Mouse (Mus musculus) retina, postnatal 7 days (tissue): ENCODE results near the gene Rnf144b.

Source experiments
- DNase-seq: peaks from one replicate; pipeline ENCODE4 v3.0.0-alpha.2; 2012; ENCODE audit warnings: low read depth, low spot score

Gene Rnf144b

GRCm38 (mm10) chr13:47261961-47262360, 139.5 kb downstream of the Rnf144b start:
- DNase-seq, result no peak

DNA sequence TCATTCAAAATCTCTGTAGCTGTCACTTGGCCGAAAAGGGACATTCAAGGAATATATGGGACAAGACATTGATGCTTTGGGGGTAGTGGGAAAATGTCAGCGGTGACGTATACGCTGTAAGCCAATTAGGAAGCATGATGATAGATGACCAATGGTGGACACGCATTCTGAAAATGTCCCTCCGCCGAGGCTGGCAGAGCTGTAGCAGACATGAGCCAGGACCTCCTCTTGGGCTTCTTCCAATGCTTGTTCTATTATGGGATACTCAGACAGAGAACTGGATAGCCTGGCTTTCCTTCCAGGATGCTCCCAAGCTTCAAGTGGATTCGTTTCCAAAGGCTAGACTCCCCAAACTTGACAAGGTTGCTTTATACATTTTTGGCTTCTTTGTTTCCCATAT, 141.9 kb downstream of the Rnf144b start:
- DNase-seq, result no peak

GRCm38 (mm10) chr13:47266411-47266810, 144.0 kb downstream of the Rnf144b start:
- no peak for DNase-seq

DNA sequence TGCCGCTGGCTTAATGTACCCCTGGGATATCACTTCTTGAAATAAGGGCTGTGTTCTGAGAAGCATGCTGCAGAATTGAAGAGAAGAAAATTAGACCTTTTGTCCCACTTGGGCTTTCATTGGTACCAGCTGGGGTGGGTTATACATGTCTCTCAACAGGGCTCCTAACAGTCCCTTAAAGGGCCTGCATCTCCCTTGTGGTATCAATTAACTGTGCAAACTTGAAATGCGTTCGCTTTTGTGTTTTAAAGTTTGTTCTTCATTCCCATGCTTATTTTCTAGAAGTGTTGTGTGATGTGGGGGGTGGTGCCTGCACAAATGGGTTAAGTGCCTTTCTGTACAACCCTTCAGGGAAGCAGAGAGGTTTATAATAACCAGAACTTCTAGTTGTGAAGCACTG, 145.8 kb downstream of the Rnf144b start:
- no peak for DNase-seq

DNA sequence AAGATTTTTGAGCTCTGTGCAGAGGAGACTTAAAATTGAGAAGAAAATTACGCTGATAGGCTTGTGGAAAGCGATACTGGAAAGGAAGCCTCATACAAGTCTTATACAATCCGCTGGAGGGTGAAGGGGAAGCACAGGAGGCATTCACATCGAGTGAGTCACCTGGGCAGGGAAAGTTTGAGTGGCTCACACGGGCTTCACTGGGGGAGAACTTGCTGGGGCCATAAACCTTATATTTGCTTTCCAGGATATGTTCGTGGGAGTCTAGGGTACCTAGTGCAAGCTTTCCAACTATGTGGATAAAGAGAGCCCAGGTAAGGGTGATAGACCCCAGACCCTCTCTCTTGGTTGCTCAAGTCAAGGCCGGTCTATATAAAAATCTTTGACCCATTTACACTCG, 150.5 kb downstream of the Rnf144b start:
- no peak for DNase-seq

DNA sequence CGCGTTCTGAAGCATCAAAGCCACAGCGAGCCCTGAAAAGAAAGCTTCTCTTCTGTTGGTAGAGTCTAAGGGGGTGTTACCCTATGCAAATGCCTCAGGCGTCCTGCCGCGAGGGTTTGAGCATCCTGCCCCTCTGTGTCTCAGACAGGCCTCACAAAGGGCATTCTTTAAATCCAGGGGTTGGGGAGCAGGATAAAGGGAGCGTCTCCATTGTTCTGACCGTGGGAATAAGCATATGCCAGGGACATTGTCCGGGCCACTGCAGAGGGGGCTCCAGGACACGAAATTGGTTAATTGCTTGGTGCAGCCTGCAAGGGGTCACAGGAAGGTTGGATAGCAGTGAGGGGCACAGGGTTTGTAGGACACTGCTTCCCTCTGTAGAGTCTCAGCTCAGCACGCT, 151.0 kb downstream of the Rnf144b start:
- no peak for DNase-seq

GRCm38 (mm10) chr13:47274139-47274538, 151.7 kb downstream of the Rnf144b start:
- DNase-seq, result no peak

- DNase-seq, result no peak
These were observed 154.8 kb downstream of the Rnf144b start for GRCm38 (mm10) chr13:47277000-47277823.

DNA sequence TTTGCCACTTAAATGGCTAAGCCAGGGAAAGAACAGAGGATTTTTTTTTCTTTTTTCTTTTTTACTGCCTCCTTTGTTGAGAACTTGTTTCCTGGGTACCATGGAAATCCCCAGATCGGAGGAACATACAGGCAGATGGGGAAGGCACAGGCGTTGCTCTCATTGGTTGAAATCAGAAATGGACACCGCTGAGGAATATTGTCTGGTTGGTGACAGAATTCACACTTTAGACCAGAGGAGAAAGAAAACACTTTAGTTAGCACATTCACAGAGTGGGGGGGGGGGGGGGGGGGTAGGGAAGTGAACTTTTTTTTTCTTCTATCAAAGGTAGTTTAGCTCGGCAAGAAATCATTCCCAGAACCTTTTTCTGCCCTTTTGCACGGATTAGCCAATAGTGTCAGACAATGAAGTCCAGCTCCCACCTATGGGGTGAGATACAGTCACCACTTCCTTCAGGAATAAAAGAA, 155.4 kb downstream of the Rnf144b start:
- no peak for DNase-seq

- DNase-seq, result no peak
These were observed 159.8 kb downstream of the Rnf144b start for GRCm38 (mm10) chr13:47282221-47282620.

GRCm38 (mm10) chr13:47288449-47288848, 166.0 kb downstream of the Rnf144b start:
- DNase-seq, result peak; percentile 79

DNA sequence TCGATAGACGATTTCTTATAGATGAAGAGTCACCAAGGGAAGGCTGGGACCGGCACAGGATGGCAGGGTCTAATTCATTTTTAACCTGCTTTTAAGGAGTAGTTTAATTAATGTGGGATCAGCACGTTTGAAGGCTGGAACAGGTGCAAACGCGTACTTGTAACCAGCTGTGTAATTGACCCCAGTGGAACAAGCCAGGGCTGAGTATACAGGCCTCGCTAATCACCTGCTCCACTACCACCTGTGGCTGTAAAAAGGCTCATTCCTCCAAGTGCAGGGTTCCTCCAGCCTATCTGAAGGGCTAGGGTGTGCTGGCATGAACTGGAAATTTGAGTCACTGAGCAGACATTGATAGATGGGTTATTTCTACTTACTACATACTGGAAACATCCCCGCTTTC, 174.0 kb downstream of the Rnf144b start:
- DNase-seq, result no peak
